Mouse (Mus musculus) embryonic fibroblast, embryonic 13.5 days (primary cell): ENCODE data around the gene Cldn11.

Experiments used
- CTCF ChIP-seq: IDR thresholded peaks from 2 replicates; pipeline ENCODE4 v1.5.1; 2011; ENCODE audit warnings: mild to moderate bottlenecking, control low read depth, low read length, moderate library complexity, borderline replicate concordance; ENCODE audit not compliant: insufficient read depth
- POLR2A ChIP-seq: IDR thresholded peaks from 2 replicates; pipeline ENCODE4 v1.6.1; 2011; ENCODE audit warnings: low read depth, mild to moderate bottlenecking, control low read depth, low read length, moderate library complexity

DNA sequence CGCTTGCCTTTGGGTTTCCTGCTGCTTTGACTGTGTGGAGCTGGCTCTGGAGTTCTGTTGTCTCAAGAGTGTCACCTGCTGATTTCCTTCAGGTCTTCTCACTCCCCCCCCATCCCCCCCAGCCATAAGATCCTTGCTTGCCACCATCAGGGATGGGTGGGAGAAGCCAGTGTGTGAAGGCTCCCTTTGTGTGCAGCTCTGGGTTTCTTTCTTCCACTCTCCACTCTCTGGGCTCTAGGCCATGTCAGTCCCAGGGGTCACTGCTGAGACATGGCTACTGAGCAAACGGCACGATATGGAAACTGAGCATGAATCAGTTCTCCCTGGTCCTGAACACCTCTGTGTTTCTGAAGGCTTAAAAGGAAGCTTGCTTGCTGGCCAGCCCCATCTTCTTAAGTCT lies 6.4 kb downstream of the Cldn11 start:
- TF ChIP-seq CTCF (no peak), POLR2A (no peak)
